Mouse (Mus musculus): ENCODE measurements around the gene Cfap45.

Cfap45 gene

GRCm38 (mm10) chr1:172522524-172522923 is 1.9 kb downstream of the Cfap45 start:
- peak in 1 of 2 experiments; percentile 48 for DNase-seq

- DNase-seq, result peak; percentile 73 to 75
Observed at GRCm38 (mm10) chr1:172523699-172524101, 3.1 kb downstream of the Cfap45 start.

DNA sequence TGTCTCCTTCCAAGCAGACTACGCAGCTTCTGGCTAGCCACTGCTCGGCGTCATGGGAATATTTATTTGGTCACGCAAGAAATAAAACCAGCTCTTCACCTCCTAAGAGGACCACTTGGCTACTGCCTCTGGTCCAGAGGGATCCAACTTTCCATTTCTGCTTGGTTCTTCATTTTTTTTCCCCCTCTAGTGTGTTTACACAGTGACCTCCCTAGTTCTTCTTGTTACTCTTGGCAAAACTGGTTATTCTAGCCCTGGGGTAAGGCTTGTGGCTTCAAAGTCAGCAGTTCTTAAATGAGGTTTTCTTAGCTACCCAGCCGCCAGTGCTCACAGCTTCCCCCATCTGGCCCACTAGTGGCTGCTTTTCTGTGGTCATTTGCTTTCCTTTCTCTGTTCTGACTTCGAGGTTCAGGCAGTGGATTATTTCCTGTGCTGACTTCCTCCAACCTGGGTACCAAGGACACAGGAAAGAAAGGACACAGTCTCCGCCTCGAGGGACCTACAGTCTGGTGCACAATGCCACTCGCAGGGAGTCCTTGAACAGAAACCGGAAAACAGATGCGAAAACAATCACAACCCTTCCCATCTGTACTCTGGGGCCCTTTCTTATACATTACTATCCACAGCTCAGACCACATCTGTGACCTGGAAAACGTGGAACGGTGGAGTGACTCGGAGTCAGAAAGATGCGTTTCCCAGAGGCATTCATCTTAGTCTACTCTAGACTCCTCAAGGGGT is 4.6 kb downstream of the Cfap45 start:
- DNase-seq, result peak; percentile 70 to 80

DNA sequence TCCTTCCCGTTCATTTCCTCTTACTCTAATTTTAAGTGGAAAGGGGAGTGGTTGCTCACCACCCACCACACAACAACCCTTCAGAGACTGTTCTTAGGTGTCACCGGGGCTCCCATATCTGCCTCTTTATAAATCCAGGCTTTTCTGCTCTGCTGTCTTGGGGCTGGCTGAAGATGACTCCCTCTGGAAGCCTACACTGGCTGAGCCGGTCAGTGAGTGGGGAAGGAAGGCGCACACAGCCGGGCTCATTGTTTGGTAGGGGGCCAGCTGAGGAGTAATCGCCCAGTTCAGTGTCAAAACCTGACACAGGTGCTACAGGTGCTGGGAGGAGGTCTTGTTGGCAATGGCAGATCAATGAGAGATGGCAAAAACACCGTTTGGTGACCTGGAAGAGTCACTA is 5.4 kb downstream of the Cfap45 start:
- DNase-seq, result no peak

DNA sequence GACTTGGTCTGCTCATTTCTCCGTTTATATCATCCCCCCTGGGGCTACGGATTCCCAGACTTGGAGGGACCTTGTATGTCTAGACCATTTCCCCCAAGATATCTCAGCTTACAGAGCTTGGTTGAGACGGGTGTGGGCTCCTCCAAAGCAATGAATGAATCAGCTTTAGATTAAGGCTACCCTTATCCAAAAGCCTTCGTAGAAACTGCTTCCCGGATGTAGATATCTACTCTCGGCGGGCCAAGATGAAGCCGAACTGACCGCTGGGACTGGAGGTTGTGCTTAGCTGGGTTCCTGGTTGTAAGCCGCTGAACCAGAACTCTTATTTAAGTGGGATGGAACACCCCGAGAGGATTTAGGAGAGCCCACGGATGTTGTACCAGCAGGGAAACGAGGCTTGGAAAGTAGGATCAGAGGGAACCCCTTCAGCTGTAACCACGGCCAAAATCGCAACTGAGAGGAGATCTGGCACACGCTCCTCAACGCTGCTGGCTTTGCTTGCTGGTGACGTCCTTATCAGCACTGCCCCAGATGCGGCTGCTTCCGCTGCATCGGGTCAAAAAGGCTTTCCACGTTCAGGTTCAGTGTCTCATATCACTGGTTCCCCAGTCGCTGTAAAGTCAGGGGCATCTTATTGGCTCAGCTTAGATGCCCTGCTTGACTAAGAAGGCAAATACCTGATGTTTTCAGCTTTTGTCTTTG is 5.9 kb downstream of the Cfap45 start:
- peak; percentile 72 to 80 for DNase-seq

DNA sequence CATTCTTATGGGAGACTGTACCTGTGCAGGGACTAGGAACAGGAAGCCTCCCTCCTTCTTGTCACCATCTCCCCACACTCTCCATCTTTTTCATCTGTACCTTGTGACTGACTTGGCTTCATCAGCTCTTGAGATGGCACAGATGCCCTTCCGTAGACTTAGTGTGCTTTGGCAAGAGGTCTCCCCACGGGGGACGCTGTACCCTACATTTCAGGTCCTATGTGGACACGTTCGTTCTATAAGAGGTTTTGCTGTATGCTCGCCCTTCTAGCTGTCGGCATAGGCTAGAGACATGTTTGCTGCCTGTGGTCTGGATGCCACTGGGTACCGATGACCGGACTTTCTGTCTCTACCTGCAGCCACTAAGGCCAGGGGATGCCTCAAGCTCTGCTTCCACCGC is 6.8 kb downstream of the Cfap45 start:
- no peak for DNase-seq

DNA sequence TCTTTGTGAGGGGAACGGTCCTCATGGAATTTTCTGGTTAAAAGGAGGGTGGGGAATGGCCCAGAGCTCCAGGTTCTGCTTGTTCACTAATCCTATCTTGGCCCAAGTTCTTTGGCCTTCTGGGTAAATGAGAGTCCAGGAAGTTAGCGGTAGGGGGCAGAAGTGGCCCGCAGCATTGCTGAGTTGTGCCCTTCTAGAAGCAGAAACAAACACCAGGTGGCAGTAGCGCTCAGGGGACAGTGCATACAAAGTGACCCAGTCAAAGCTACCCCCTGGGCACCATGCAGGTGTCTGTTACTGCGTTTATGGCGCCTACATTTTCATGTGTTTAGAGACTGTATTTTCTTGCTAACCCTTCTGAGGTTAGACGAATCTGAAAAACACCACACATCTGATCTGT is 8.1 kb downstream of the Cfap45 start:
- peak; percentile 91 to 94 for DNase-seq

GRCm38 (mm10) chr1:172530544-172531220 is 10.1 kb downstream of the Cfap45 start:
- no peak for DNase-seq

DNA sequence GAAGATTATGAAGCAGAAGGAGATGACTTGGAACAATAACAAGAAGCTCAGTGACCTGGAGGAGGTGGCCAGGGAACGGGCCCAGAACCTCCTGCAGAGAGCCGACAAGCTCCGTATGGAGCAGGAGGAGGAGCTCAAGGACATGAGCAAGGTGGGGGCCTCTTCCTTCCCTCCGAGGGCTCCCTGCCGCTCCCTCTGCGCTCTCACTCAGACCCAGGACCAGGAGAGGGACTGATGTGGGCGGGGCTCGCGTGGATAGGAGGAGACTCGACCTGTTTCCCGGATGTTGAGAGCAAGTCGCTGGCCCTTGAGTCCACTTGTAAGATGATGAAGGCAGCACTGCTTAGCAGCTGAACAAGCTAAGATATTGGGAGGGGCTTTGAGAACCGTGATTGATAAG is 11.9 kb downstream of the Cfap45 start:
- DNase-seq, result peak; percentile 78 to 84

DNA sequence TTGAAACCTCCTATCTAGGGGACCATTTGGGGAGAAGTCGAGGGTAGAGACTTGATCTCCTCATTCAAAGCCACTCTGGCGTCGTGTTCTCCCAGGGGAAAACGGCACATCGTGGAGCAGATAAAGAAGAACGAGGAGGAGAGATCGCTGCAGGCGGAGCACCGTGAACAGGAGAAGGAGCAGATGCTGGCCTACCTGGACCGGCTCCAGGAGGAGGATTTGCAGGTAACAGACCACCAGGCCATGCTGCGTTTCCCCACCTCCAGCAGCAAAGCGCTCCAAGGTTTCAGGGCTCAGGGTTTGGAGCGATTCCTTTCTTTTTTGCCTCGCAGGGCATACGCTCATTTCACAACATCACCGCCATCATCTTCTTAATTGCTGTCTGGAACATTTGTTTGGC is 14.5 kb downstream of the Cfap45 start:
- DNase-seq, result no peak

GRCm38 (mm10) chr1:172539827-172540226 is 19.2 kb downstream of the Cfap45 start:
- no peak for DNase-seq

GRCm38 (mm10) chr1:172540283-172540820 is 19.8 kb downstream of the Cfap45 start:
- DNase-seq, result no peak

DNA sequence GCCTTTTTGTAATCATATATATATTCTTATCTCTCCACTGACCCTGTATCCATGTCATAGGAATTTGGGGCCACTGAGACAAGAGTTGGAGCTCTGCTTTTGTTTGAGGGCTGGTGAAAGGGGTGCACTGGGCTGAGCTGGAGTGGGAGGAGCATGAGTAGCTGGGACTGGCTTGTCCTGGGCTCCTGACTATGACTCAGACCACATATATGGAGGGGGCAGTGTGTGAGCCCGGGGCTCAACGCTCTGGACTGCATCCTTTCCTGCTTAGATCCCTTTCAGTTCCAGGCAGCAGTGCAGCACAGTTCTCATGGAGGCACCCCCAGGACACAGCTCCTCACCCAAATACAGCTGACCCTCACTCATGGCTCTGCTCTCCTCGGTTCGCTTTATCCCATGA is 25.5 kb downstream of the Cfap45 start:
- DNase-seq, result no peak

DNA sequence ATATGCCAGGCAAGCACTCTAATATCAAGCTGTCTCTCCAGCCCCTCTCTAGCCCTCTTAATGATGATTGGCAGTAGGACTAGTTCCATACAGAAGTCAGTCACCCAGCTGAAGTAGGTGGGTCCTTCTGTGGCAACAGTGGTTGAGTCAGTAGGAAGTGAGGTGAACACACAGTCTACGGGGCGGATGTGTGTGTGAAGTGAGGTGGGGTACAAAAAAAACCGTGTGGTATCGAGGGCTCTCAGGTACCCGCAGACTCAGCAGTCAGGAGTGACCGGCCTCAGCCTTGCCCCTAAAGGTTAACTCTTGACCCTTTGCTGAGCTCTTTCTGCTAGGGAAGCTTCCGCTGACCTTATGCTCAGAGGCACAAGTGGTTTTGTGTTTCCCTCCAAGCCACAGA is 27.9 kb downstream of the Cfap45 start:
- peak; percentile 38 to 43 for DNase-seq

- DNase-seq, result no peak
Observed at GRCm38 (mm10) chr1:172549314-172549713, 28.7 kb downstream of the Cfap45 start.

- peak in 1 of 2 experiments; percentile 38 for DNase-seq
Observed at GRCm38 (mm10) chr1:172549717-172550116, 29.1 kb downstream of the Cfap45 start.

- DNase-seq, result peak; percentile 81 to 87
Observed at GRCm38 (mm10) chr1:172550551-172550951, 29.9 kb downstream of the Cfap45 start.

DNA sequence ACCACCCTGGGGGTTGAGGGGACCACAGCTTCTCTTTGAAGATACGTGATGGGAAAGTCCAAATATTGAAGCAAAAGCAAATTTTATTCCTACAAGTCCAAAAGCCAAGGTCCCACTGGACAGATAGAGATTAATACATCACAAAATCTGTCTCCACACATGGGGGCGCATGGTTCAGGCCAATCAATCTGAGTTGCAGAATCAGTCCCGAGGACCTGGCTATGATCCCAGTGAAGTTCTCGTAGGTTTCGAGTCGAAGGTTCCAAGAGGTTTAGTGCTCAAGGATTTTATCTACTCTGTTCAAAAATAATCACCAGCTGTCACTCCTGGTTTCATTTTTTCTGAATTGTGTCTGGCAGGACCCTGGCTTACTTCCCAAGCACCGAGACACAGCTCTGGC is 30.4 kb downstream of the Cfap45 start:
- DNase-seq, result no peak

DNA sequence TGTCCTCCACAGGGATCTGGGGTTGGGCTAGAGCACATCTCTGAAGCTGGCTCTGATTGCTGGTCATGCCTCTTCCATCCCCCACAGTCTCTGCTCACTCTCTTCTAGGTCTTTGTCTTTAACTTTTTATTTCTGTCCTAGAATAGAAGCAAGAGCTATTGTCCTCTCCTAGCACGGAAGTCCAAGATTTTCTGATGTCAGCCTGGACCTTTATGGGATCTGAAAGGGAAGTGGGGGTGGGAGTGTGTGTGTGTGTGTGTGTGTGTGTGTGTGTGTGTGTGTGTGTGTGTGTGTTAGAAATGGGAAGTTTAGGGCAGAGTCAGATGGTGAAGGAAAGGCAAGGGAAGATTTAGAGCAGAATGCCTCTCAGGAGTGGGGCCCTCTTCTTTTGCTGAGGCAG is 32.0 kb downstream of the Cfap45 start:
- DNase-seq, result no peak

DNA sequence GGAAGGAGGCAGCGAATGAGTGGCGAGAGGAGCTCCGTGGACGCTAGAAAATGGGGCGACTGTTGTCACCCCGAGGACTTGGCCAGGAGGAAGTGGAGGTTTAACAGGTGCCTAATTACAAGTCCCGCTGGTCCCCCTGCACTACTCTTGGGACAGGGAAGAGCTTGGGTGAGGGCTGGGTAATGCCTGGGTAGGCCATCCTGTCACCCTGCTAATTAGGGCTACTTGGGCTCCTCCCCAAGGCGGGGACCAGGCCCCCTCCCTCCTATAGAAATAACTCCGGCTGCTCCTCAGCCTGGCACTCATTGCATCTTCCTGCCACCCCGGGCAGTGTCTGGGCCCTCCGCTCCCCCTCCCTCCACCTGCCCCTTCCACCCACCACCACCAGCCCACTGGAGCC is 35.0 kb downstream of the Cfap45 start, which contains the start of gene Vsig8:
Gene Vsig8, plus strand, starts transcription at position 301 of the 400 bp plus-strand sequence.
- no peak for DNase-seq

GRCm38 (mm10) chr1:172562641-172563464 is 42.3 kb downstream of the Cfap45 start:
- peak; percentile 77 to 82 for DNase-seq

- no peak for DNase-seq
Observed at GRCm38 (mm10) chr1:172563465-172563828, 42.8 kb downstream of the Cfap45 start.

DNA sequence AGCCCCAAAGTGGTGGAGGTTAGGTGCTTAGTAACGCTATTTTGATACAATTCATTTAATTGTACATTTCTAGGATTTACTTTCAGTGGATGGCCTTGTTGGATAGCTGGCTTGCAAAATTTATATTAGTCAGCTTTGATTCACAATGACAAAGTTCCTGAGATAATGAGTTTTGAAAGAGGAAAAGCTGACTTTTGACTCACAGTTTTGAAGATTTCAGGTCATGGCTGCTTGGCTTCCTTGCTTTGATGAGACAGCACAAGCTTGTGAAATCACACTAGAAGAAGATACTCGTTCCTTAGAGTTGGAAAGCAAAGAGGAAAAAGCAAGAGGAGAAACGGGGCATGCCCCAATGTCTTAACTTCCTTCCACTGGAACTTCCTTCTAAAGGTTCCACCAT is 45.5 kb downstream of the Cfap45 start:
- DNase-seq, result no peak

Data from lung, adult 18-20 months (tissue).